Mouse (Mus musculus) embryonic fibroblast, embryonic 13.5 days (primary cell): Measurements from ENCODE around the gene Arhgap4.

Source experiments
- CTCF ChIP-seq: IDR thresholded peaks from 2 replicates; pipeline ENCODE4 v1.5.1; 2011; ENCODE audit warnings: mild to moderate bottlenecking, control low read depth, low read length, moderate library complexity, borderline replicate concordance; ENCODE audit not compliant: insufficient read depth
- POLR2A ChIP-seq: IDR thresholded peaks from 2 replicates; pipeline ENCODE4 v1.6.1; 2011; ENCODE audit warnings: low read depth, mild to moderate bottlenecking, control low read depth, low read length, moderate library complexity

DNA sequence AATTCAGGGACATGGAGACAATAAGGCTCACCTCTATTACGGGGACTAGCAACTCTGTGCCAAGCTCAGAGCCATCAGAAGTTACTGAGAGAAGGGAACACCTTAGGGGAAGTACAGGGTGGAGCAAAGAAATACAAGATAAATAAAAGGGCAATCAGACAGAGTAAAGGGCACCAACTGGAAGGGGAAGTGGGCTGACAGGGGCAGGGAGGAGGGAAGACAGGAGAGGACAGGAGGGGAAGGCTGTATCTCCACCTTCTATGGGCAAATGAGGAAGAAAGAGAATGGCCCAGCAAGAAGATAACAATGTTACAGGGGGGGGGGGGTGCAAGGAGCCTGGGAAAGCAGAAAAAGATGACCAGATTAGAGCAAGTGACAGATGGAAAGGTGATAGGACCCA, 44.7 kb downstream of the Arhgap4 start:
- TF ChIP-seq CTCF: no peak
- no peak for TF ChIP-seq POLR2A
